Comparison of ENCODE assay signal across 14 mouse cellular contexts in the genomic region with DNA sequence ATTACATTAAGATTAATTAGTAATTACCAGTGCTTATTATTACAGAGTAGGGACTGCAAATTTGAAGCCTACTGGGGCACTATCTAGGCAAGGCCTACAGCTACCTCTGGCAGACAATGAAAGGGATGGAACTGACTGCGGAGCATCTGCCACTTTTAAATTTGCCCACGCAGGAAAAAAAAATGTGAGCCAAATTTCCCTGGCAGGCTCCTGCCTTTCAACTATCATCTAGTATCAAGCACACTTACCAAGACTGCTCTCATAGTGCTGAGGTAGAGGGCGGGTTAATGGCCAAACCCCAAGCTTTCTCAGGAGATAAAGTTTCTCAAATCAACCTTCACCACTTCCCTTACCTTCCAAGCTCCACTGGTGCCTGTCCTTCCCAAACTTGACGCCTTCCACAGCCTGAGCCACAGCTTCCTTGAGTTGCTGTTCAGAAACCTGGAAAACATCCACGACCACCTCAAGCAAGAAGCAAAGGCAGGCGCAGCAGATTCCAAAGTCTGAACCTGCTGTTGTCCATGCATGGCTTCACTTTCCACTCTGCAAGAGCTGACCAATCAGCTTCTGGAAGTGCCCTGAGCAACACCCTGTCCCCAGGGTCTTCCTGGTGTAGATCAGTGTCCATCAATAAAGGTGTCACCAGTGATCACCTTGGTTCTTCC. TPM values are rescaled to one million over a fixed set of nuclear protein-coding genes. Genes with fewer than 3 reads are reported as not detected.
DNase-seq lines count a peak whose midpoint lies in the region; ATAC-seq and TF ChIP-seq lines count a peak whose summit lies in the region.
"Had no signal": no experiment of that assay in that cellular context is flagged by ENCODE, and none has a peak within 500 bp of the region (broad histone marks: within the 10 kb centered on the region; RNA-seq: fewer than 3 reads in every experiment).

No protein-coding gene starts in this region.

- WGBS in forebrain, embryonic 14.5 days = 85% methylated on average over 6 of the region's 6 CpGs
- 88% methylated on average over 6 of the region's 6 CpGs for WGBS in forebrain, embryonic 10.5 days

- ATAC-seq in forebrain, embryonic 14.5 days = no peak
- ATAC-seq: hindbrain, postnatal 0 days had no signal

- no peak overlapping the region for H3K4me3 ChIP-seq in forebrain, embryonic 14.5 days (ENCODE audit: low read depth, low read length)
- no peak overlapping the region for H3K4me3 ChIP-seq in forebrain, embryonic 10.5 days
- H3K4me3 ChIP-seq: erythroblast, embryonic 14.5 days; limb, embryonic 13.5 days; midbrain, embryonic 12.5 days had no signal

- no peak overlapping the region for H3K9ac ChIP-seq in forebrain, embryonic 14.5 days (ENCODE audit: low read length)
- H3K9ac ChIP-seq: limb, embryonic 13.5 days; midbrain, embryonic 12.5 days had no signal

- H3K27me3 ChIP-seq in forebrain, embryonic 14.5 days (replicated peaks; ENCODE audit: control insufficient read depth, insufficient read depth, low read length) = no peaks in the 10 kb centered on the region
- no peaks in the 10 kb centered on the region for H3K27me3 ChIP-seq in forebrain, embryonic 10.5 days (ENCODE audit: poor library complexity, severe bottlenecking)
- H3K27me3 ChIP-seq: limb, embryonic 13.5 days; midbrain, embryonic 12.5 days had no signal

- TF ChIP-seq CTCF in brain, embryonic 14.5 days (IDR thresholded peaks at IDR 0.05; ENCODE audit: borderline replicate concordance, extremely low read depth, insufficient read depth, insufficient read length) = no peak

- no peak overlapping the region for H3K4me2 ChIP-seq in forebrain, embryonic 14.5 days (ENCODE audit: low read length)
- H3K4me2 ChIP-seq: limb, embryonic 13.5 days; midbrain, embryonic 12.5 days had no signal

- no peaks in the 10 kb centered on the region for H3K9me3 ChIP-seq in forebrain, embryonic 14.5 days (replicated peaks; ENCODE audit: control insufficient read depth, low read length)
- H3K9me3 ChIP-seq in forebrain, embryonic 10.5 days = no peaks in the 10 kb centered on the region
- H3K9me3 ChIP-seq: limb, embryonic 13.5 days; midbrain, embryonic 12.5 days had no signal

- no peak overlapping the region for H3K27ac ChIP-seq in forebrain, embryonic 14.5 days (ENCODE audit: low read depth, low read length)
- H3K27ac ChIP-seq in forebrain, embryonic 10.5 days = no peak overlapping the region
- H3K27ac ChIP-seq: hindbrain, postnatal 0 days; limb, embryonic 13.5 days; midbrain, embryonic 12.5 days had no signal

- no peak for TF ChIP-seq POLR2A in brain, embryonic 14.5 days (IDR thresholded peaks at IDR 0.05; ENCODE audit: borderline replicate concordance, extremely low read depth, insufficient read depth, insufficient read length, poor library complexity, severe bottlenecking)

- H3K36me3 ChIP-seq in forebrain, embryonic 14.5 days (ENCODE audit: control insufficient read depth, insufficient read depth, low read length) = no peaks in the 10 kb centered on the region
- H3K36me3 ChIP-seq in forebrain, embryonic 10.5 days (replicated peaks) = no peaks in the 10 kb centered on the region
- H3K36me3 ChIP-seq: limb, embryonic 13.5 days; midbrain, embryonic 12.5 days had no signal

- H3K4me1 ChIP-seq in forebrain, embryonic 14.5 days (ENCODE audit: control insufficient read depth, insufficient read depth, low read length) = no peaks in the 10 kb centered on the region
- no peaks in the 10 kb centered on the region for H3K4me1 ChIP-seq in forebrain, embryonic 10.5 days
- H3K4me1 ChIP-seq: limb, embryonic 13.5 days; midbrain, embryonic 12.5 days had no signal

- peak; percentile 4 for DNase-seq in forebrain, embryonic 14.5 days (ENCODE audit: low spot score)
- DNase-seq in forebrain, embryonic 10.5 days (ENCODE audit: extremely low spot score, low spot score) = no peak
- peak; percentile 28 for DNase-seq in brain, embryonic 14.5 days (ENCODE audit: low read depth)
- DNase-seq in cerebellum, postnatal 36 days = peak; percentile 44 to 54
- peak; percentile 51 to 59 for DNase-seq in layer of hippocampus, adult 8-10 months (ENCODE audit: low spot score in 2 of 2)
- no peak for DNase-seq in urinary bladder, postnatal 14 days (ENCODE audit: low spot score)
- DNase-seq in heart, postnatal 4 days = no peak
- no peak for DNase-seq in embryo, embryonic 10 days (ENCODE audit: low spot score)
- DNase-seq: lung, postnatal 36 days; right cerebral cortex, postnatal 25 days had no signal

RNA-seq across cellular contexts. Expression of a gene that starts 31.1 kb away (rescaled TPM):
- polyA plus RNA-seq in forebrain, embryonic 14.5 days (2014; fragmentation: Nextera tagmentation; extraction: Ambion mirVana) = 7.7 and 8.1 TPM in 2 replicates
- 12.6 and 14.2 TPM in 2 replicates for polyA plus RNA-seq in forebrain, embryonic 10.5 days (2016; fragmentation: Nextera tagmentation; extraction: Ambion mirVana)
- polyA plus RNA-seq in brain, embryonic 14.5 days (2012; rRNA removed) = 6.2 and 7.2 TPM in 2 replicates
- total RNA-seq in layer of hippocampus, adult 8-10 months (2022) = 10 to 100 TPM; 15.7 to 21.4 (median 20.7) TPM
- 10 to 100 TPM; 27.5 to 28.8 TPM for total RNA-seq in heart, postnatal 4 days (2021)

Comparison
In these comparisons a context has a peak if more than half of its experiments do, and no peak if none do; other contexts are left out.
1. DNase-seq: peak in forebrain, embryonic 14.5 days (single experiment), brain, embryonic 14.5 days (single experiment), cerebellum, postnatal 36 days (2 of 2) and layer of hippocampus, adult 8-10 months (2 of 2); none in forebrain, embryonic 10.5 days (single experiment), urinary bladder, postnatal 14 days (single experiment), heart, postnatal 4 days (single experiment) and embryo, embryonic 10 days (single experiment).